Mouse (Mus musculus) neural tube, embryonic 10.5 days (tissue): ENCODE measurements around the gene Ktn1.
A peak's percentile ranks its signal among the peaks of the same experiment; 100 is the strongest.

Experiments
- DNase-seq: peaks from one replicate; pipeline ENCODE4 v3.0.0-alpha.2; 2017; ENCODE audit warnings: low spot score; ENCODE audit errors: extremely low spot score

Ktn1 gene

DNA sequence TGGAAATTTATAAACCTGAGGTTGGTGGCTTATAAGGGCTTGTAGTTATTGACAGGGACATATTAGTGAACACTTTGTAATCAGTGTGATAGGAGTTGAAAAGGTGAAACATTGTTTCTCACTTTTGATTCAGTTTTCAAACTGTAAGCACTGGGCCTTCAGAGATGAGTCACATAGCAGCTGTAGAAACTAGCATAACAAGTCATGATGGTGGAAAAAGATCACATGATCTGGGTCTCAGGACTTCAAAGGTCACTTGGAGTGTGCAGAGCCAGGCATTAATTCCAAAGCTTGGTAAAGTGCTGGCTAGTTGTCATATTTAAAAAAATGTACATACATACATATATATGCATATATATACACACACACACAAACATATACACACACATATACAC is 16.2 kb downstream of the Ktn1 start:
- DNase-seq, result no peak

DNA sequence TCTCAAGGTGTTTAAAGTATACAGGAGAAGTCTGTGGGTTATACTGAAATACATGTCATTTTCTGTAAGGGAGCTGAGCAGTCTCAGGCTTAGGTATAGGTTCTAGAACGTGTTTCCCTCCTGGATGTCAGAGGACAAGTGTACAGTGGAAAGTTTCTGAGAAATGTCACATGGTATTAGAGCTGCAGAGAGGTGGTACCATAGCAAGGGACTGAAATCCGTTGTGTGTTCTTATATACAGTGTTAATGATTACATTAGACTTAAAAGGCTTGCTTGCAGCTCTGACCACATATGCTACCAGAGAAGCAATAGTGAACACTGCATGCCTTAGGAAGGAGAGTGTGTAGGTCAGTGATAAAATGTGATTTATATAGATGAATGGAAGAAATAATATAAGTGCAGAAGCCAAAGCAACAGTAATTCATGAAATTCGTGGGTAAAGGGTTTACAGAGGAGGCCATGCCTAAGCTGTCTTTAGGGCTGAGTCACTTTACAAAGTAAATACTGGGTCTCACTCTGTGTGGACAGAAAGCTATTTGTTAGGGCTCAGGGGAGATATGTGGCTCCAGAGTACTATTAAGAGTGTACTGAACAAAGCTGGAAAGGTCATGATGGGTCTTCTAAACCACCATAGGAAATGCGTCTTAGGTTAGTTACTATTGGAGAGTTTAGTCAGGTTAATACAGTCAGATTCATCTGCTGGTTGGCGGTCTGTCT is 17.0 kb downstream of the Ktn1 start:
- DNase-seq, result no peak

DNA sequence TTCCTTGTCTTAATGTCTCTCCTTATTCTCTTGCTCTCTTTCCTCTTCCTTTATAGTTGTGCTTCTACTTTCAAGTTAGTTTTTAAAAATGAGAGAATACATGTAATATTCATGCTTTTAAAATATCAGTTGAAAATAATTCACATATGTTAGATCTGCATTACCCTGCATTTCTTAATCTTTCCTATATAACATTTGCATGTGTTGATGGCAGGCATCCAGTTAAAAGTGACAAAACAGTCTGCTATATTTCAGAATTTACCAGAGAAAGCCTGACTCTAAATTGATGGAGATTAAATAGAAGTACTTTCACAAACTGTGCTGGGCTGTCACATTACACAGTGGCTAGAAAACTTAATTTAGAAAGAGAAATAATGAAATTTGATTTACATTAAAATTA is 19.8 kb downstream of the Ktn1 start:
- DNase-seq, result no peak

DNA sequence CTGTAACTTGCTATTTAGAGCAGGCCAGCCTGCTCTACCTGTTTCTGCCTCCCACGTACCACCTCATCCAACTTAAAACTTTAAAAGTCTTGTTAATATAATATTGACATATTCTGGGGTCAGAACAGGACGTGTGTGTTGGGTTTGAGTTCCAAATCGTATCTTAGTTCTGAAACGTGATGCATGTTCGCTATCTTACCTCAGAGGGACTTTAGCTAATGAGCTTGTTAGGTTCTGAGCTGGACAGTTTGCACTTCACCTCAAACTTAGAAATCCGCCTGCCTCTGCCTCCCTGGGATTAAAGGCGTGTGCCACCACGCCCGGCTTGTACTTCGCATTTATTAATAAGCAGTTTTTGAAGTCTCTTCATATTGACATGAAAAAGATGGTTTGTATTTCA is 34.6 kb downstream of the Ktn1 start:
- DNase-seq, result no peak

DNA sequence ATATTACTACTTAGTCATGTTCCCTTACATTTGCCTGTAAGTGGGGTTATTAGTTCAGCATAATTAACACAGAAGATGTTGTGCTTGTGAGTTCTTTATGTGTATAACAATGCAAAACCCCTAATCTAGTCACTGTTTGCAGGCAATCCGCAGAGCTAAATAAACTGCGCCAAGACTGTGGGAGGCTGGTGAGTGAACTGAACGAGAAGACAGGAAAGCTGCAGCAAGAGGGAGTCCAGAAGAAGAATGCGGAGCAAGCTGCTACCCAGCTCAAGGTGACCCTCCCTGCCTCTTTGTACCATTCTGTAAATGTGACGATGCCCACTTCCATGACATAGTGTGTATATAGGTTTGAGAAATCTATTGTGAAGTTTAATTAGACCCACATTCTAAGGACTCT is 36.3 kb downstream of the Ktn1 start:
- no peak for DNase-seq

DNA sequence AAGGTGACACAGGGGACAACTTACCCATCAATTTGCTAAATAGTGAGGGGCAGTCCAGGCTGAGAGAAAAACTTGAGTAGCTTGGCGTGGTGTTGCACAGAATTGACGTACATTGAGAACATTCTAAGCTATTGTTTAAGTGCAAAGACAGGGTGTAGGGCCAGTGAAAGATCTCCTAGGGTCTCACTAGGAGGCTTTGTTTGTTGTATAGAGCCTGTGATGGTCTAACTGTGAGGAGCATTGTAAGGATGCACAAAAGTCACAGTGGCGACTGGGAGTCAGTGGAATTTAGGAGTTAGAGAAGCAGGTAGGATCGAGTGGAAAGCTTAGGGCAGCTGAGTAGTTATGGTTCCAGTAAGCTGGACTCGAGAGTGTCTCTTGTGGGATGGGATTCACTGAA is 50.9 kb downstream of the Ktn1 start:
- no peak for DNase-seq

DNA sequence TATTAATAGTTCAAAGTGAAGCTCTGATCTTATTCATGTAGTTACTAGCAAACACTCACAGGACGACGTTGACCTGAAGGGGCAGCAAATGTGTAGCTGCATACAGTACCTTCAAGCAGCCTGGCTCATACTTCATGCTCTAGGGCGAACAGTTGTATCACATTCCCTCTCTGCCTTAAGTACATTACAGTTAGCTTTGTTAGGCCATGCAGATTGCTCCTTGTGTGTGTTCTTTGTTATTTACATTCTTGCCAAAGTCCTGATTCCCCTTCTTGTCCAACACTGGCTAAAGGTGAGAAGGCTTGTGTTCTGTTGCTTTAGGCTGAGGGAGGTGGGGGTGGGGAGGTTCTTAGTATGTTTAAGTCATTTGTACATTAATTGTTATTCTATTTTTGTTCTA is 61.3 kb downstream of the Ktn1 start:
- no peak for DNase-seq

DNA sequence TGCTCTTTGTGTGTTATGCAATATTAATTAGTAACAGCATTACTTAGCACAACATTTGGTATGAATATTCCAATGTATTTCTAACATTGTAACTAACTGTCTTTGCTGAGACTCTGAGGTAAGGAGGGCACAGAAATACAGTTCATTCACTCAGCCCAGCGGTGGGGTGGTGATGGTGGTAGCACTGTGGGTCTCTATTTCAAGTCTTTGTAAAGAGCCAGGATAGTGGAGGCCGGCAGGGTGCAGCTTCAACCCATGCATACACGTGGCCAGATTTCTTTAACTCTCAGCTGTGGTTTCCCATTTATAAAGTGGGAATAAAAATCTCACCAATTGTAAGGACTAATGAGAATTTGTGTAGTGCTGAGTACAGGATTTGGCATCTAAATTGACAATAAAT is 67.5 kb downstream of the Ktn1 start:
- no peak for DNase-seq

DNA sequence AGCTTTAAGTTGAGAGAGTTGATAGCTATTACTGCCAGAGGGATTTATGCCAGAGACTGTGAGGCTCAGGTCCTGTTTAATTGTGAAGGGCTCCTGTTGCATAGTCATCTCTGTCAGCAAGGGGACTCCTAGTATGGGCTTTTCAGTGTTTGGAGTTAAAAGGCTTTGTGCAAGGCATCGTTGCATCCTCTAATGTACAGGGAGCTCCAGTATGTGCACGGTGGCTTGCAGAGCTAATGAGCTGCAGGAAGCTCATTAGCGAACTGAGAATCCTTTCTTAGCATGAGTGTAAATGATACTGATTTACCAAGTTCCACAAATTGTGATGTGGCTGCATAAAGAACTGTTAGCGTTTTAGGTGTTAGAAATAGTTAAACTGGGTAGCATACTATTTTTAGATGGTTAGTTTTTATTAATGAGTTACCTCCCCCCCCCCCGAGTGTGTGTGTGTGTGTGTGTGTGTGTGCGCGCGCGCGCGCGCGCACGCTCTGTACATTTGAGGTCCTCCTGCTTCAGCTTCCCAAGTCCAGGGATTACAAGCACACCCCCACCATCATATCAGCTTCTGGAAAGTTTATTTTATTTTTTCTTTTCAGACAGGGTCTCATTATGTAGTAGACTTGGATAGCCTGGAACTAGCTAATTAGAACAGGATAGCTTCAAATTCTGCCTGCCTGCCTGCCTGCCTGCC is 69.8 kb downstream of the Ktn1 start:
- DNase-seq, result no peak

DNA sequence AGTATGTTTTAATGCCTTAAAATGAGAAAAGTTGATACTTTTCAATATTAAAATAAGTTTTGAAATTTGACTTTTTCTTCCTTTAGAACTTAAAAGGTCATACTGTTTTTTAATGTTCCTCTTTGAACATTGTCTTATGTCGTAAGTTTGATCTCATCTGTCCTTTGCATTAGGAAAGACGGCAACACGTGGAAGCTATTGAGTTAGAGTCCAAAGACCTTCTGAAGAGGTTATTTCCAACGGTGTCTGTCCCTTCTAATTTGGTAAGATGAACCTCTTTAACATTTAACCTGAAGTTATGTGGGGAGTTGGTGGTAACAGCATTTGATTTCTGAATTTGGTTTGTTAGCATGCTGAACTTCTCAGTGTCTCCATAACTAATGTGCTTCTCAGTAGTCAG is 71.8 kb downstream of the Ktn1 start:
- DNase-seq, result no peak

DNA sequence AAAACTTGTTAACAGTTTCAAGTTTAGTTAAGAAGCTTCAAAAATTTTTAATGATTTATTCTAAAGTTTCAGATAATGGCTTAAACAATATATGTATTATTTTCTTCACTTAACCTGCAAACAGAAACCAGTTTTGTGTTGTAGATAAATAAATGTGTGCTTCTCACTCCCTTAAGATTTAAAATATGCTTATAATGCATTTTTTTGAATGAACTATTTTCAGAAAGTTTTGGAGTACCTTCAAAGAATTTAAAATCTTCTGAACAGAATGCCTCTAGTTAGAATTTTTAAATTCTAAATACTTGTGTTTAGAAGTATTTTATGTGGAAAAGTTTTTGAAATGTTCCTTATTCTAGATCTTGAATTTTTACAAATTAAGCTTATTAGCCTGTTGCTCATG is 74.8 kb downstream of the Ktn1 start:
- DNase-seq, result no peak

DNA sequence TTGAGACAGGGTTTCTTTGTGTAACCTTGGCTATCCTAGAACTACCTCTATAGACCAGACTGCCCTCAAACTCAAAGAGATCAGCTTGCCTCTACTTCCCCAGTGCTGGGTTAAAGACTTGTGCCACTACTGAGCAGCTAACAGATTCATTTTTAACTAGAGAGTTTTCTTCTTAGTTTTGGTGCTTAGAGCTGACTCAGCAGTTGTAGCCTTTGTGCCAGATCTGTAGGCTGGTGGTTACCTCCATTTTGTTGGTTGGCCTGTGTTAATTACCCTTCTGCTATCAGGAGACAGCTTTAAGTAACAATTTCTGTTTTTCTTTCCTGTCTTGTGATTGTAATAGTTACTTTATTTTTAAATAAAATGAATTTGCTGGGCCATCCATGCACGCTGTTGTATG is 80.3 kb downstream of the Ktn1 start:
- no peak for DNase-seq

DNA sequence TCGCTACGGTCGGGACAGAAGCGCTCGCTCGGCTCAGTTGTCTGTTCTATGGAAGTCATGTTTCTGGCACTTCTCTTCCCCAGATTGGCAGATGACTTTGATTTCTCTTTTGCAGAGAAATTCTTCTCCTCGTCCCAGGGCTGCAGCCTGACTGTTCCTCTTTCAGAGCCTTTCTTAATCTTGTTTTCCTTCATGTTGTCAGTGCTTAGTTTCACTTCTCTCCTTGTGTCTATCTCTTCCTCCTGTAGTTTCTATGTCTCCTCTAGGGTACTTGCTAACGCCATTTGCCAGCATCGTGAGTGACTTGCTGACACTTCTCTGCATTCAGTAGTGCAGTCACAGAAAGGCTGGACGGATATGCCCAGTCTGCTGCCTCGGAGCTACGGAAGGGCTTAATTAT is 87.1 kb downstream of the Ktn1 start:
- no peak for DNase-seq

DNA sequence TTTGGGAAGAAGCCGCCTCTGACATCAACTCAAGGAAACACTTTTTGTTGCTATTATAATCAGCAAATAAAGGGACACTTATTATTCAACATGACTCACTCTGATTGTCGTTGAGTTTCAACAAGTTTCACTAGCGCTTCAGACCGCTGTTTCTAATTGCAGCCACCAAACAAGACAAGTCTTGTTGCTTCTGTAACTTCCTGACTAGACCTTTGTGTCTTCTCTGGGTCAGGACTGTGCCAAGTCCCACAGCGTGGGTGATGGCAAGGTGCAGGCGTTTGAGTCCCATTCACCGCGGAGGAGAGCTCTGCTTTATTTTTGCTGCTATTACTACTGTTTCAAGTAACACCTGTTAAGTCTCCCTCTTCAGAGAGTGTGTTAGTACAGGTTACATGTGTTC is 88.2 kb downstream of the Ktn1 start:
- DNase-seq, result no peak

DNA sequence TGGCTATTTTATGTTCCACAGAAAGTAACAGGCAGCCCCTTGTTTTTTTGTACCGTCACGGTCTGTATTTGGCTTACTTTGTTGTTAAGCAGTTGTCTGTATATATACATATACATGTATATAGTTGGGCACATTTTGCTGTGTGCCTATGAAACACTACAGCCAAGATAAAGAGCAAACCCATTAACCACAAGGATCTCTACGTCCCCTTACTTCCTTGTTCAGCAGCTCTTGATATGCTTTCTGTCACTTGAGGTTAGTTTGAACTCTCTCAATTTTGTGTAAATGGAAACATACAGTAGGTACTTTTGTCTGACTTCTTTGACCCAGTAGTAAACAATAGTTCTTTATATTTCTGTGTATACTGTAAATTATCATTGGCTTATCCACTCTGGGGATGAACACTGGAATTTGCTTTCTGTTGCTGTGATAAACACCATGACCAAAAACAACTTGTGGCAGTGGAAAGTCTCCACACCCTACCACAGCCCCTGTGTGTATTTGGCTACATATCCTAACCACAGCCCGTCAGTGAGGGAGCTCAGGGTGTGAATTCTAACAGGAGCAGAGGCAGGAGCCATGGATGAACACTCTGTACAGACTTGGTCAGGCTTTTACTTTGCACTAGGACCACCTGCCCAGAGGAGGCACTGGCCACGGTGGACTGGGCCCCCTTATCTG is 92.2 kb downstream of the Ktn1 start:
- no peak for DNase-seq

DNA sequence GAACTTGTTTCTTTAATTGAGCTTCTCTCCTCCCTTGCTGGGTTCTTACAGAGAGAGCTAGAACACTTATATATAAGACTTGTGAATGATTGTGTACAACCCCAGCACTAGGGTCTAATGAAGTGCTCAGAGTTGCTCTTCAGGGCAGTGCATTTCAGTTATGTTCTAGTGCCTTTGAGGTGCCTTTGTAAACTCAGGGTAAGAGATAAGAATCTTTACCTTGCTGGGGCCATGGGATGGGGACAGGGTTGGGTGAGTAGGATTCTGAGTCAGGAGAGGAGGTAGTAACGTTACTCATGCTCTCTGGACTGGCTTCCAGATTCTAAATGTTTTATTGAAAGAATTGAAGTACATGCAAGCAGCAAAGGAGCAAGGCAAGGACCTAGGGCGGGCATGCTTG is 92.8 kb downstream of the Ktn1 start:
- no peak for DNase-seq

DNA sequence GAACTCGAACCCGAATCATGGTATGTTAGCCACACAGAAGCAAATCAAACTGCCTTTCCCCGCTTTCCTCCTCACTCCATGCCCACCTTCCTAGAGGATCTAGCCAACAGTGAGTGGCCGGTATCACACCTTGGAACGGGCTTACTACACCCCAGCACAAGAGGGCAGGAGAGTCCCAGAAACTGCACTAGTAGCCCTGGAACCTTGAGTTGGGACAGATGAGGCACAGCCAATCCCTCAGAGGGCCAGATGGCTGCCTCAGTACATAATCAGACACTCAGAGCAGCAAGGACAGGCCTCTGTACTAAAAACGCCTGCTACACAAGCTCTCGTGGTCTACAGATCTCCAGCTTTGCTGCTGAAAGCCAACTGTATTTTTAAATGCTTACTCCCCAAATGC is 94.4 kb downstream of the Ktn1 start:
- DNase-seq, result no peak

DNA sequence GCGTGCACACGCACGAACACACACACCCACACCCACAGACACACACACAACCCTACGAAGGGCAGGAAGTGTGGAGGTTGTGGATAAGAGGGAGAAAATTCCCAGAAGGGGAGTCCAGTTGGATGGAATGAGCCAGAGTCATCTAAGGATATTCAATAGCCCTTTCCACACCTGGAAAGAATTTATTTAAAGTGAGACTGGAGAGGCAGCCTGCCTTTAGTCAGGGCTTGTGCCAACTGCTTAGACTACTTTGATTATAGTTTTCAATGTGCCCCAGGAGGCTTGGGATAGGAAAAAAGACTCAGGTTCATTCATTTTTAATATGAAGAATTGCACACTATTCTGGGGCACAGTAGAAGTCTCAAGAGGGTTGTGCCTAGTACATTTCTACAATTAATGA is 96.8 kb downstream of the Ktn1 start:
- no peak for DNase-seq

DNA sequence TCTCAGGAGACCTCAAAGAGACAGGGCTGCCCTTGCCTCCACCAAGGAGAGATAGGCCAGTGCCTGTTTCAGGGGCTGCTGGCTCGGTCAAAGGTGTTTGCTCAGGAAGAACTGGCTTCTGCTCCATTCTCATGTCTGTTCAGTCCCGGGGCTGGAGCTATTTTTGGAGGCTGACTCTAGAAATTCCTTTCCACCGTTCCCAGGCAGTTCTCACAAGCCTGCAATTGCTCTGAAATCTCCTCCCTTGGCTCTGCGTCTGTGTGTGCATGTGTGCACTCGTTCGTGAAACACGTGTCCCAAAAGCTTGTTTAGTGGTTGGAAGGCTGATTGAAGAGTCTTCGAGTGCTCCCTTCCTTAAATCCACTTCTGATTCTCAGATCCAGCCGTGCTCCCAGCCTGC is 99.3 kb downstream of the Ktn1 start:
- no peak for DNase-seq

DNA sequence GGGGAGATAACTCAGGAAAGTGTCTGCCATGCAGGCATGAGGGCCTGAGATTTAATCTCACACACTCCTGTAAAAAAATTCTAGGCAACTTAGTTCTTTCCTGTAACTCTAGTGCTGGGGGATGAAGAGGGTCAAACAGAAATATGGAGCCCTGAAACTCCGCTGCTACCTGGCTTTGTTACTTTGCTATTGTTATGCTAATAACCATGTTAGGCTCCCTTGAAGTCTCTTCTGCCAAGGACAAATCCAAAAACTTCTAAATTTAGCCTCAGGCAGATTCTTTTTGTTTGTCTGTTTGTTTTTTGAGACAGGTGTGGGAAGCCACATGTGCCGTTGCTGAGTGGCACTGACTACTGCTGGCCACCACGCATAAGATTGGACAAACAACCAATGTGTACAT is 100.5 kb downstream of the Ktn1 start:
- DNase-seq, result no peak

DNA sequence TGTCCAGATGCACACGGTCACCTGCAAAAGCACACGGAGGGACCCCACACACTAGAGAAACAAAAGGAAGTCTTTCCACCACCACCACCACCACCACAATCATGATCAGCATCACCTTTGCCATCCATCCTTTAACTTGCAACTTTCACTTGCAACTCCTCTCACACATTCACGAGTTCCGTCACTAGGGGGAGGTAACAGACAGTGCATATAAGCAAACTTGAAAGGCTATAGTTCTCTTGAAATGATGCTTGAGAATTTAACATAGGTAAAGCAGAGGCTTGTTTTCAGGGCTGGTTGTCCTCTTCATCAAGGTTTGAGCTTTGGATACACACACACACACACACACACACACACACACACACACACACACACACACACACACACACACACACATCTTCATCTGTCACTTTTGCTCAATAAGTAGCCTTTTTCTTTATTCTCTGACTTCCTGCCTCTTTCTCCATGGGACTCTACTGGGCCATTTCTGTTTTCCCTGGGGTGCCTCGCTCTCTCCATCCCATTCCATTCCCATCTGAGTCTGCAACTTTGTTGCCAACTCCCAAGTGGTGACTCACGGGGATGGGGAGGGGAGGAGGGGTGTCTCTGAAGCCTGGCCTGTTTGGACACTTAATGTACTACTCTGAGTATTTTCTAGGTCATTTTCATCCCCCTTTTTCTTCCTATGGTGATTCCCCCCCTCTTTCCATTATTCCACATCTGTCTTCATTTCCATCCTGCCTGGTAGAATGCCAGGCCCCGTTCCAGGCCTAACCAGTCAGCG is 103.4 kb downstream of the Ktn1 start:
- peak; percentile 42 for DNase-seq

DNA sequence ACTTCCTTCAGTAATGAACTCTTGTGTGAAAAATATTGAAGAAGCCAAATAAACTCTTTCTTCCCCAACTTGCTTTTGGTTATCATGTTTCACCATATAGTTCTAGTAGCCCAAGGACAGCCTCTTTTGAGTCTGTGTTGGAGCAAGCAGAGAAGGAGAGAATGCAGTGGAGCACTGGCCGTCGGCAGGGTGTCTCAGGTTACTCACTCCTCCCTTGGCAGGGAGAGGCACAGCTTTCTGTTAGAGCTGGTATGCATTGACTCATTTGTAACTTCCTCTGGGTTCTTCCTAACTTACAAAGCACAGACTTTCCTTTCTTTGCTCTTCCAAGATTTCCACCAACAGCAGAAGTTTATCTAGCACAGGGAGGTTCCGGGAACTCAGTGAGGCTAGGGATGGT is 105.3 kb downstream of the Ktn1 start:
- DNase-seq, result no peak
